Mouse (Mus musculus) ES-E14 (cell line): Measurements from ENCODE around the gene Tfr2.

Experiments used
- CHD2 ChIP-seq: IDR thresholded peaks from 2 replicates; pipeline ENCODE4 v1.6.1; 2014; ENCODE audit warnings: mild to moderate bottlenecking, low read depth, low read length, inconsistent platforms
- ZNF384 ChIP-seq: IDR thresholded peaks from 2 replicates; pipeline ENCODE4 v1.6.1; 2012; ENCODE audit warnings: low read depth, low read length, inconsistent platforms

DNA sequence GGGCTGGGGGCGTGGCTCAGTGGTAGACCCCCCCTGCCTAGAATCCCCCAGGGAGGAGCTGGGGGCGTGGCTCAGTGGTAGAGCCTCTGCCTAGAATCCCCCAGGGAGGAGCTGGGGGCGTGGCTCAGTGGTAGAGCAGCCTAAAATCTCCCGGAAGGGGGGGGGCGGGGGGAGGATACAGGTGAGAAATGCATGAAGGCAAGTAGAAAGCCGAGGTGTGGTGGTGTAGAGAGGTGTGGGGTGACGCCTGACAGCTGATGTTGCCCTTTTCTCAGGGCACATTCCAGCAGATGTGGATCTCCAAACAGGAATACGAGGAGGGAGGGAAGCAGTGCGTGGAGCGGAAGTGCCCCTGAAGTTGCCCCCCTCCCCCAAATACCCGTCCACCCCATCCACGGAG lies 609 bp upstream of the Tfr2 start:
- TF ChIP-seq CHD2 (no peak), ZNF384 (no peak)
